Mouse (Mus musculus): ENCODE data around the gene Pemt. TPM values are rescaled to one million over a fixed set of nuclear protein-coding genes. Genes with fewer than 3 reads are reported as not detected.

The Pemt gene
- total and polyA plus RNA-seq, 3 experiments: 6.9 to 10.5 (median 7.8) TPM

DNA sequence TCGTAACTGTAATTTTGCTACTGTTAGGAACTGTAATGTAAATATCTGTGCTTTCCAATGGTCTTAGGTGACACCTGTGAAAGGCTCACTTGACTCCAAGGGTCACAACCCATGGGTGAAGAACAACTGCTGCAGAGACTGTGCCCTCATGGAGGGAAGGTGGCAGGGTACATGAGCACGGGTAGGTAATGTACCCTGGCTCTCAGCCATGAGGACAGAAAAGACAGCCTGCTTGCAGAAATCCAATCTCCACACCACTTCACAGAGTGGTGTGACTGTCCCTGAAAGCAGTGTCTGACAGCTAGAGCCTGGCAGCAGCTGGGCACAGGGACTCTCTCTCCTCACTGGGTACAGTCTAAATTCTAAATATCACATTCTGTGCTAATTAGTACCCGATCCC is 34.8 kb downstream of the Pemt start:
- dilution Hi-C loops (cut with MboI; ENCODE audit: extremely low pct_ligation_motif_present, extremely low pct_unique_long_range_greater_than_20kb, low sequenced_read_pairs) (no loop called here), in situ Hi-C loops (cut with MboI; ENCODE audit: low pct_ligation_motif_present, low pct_unique_long_range_greater_than_20kb, low sequenced_read_pairs) (no loop called here)
- H3K36me3 ChIP-seq (replicated peaks in 1 of 2; ENCODE audit: control insufficient read depth in 1 of 2, insufficient read depth in 1 of 2, low read length in 1 of 2): no peaks in the 10 kb centered on the region
- no peak for DNase-seq (ENCODE audit: extremely low read depth)
- no peak overlapping the region for H3K9ac ChIP-seq (ENCODE audit: insufficient read depth, low read depth)
- no peaks in the 10 kb centered on the region for H3K4me1 ChIP-seq (ENCODE audit: control insufficient read depth in 1 of 2, insufficient read depth in 2 of 2)
- no peak overlapping the region for H3K27ac ChIP-seq (ENCODE audit: insufficient read depth, low read depth)
- H3K9me3 ChIP-seq (replicated peaks; ENCODE audit: low read length): no peaks in the 10 kb centered on the region
- H3K4me2 ChIP-seq (ENCODE audit: insufficient read depth, low read depth, poor library complexity, severe bottlenecking): no peak overlapping the region
- TF ChIP-seq HCFC1 (IDR thresholded peaks at IDR 0.05; ENCODE audit: low read depth, low read length) (no peak), CTCF (conservative IDR thresholded peaks at IDR 0.05 in 1 of 2, IDR thresholded peaks at IDR 0.05 in 1 of 2; ENCODE audit: low read depth in 2 of 2, low read length in 2 of 2) (no peak), MAX (IDR thresholded peaks at IDR 0.05; ENCODE audit: low read length) (no peak), SIN3A (IDR thresholded peaks at IDR 0.05; ENCODE audit: low read length) (no peak), IRF4 (IDR thresholded peaks at IDR 0.05; ENCODE audit: low read depth, low read length) (no peak), ETS1 (conservative IDR thresholded peaks at IDR 0.05; ENCODE audit: low read depth, low read length) (no peak), TBP (conservative IDR thresholded peaks at IDR 0.05; ENCODE audit: low read depth, low read length) (no peak), MYC (IDR thresholded peaks at IDR 0.05; ENCODE audit: low read depth, low read length) (no peak), POLR2AphosphoS2 (IDR thresholded peaks at IDR 0.05; ENCODE audit: low read depth, low read length) (no peak), NRF1 (IDR thresholded peaks at IDR 0.05; ENCODE audit: low read depth, low read length) (no peak), SMC3 (IDR thresholded peaks at IDR 0.05; ENCODE audit: low read depth, low read length) (no peak), USF1 (IDR thresholded peaks at IDR 0.05; ENCODE audit: low read depth, low read length) (no peak), CHD1 (IDR thresholded peaks at IDR 0.05; ENCODE audit: low read depth, low read length) (no peak), MAZ (IDR thresholded peaks at IDR 0.05; ENCODE audit: low read depth, low read length) (no peak), KAT2A (IDR thresholded peaks at IDR 0.05; ENCODE audit: insufficient replicate concordance, low read length) (no peak), MEF2A (IDR thresholded peaks at IDR 0.05; ENCODE audit: borderline replicate concordance, low read depth, low read length) (no peak)
- no peaks in the 10 kb centered on the region for H3K79me2 ChIP-seq (replicated peaks; ENCODE audit: control insufficient read depth, extremely low read depth, insufficient read depth, poor library complexity, severe bottlenecking)
- peaks cover 2% of the 10 kb centered on the region for H3K27me3 ChIP-seq (replicated peaks)
- no peak overlapping the region for H3K4me3 ChIP-seq (replicated peaks in 1 of 3; ENCODE audit: low read depth in 2 of 3, low read length in 2 of 3, poor library complexity in 1 of 3)

- Histone ChIP-seq H3K79me2 (replicated peaks; ENCODE audit: control insufficient read depth, extremely low read depth, insufficient read depth, poor library complexity, severe bottlenecking) (no peaks in the 10 kb centered on the region), H3K27ac (ENCODE audit: insufficient read depth, low read depth) (no peak overlapping the region), H3K9me3 (replicated peaks; ENCODE audit: low read length) (no peaks in the 10 kb centered on the region), H3K9ac (ENCODE audit: insufficient read depth, low read depth) (no peak overlapping the region), H3K27me3 (replicated peaks) (peaks cover 2% of the 10 kb centered on the region), H3K4me2 (ENCODE audit: insufficient read depth, low read depth, poor library complexity, severe bottlenecking) (no peak overlapping the region), H3K36me3 (replicated peaks in 1 of 2; ENCODE audit: control insufficient read depth in 1 of 2, insufficient read depth in 1 of 2, low read length in 1 of 2) (no peaks in the 10 kb centered on the region), H3K4me1 (ENCODE audit: control insufficient read depth in 1 of 2, insufficient read depth in 2 of 2) (no peaks in the 10 kb centered on the region), H3K4me3 (replicated peaks in 1 of 3; ENCODE audit: low read depth in 2 of 3, low read length in 2 of 3, poor library complexity in 1 of 3) (no peak overlapping the region)
- dilution Hi-C loops (cut with MboI; ENCODE audit: extremely low pct_ligation_motif_present, extremely low pct_unique_long_range_greater_than_20kb, low sequenced_read_pairs) (no loop called here), in situ Hi-C loops (cut with MboI; ENCODE audit: low pct_ligation_motif_present, low pct_unique_long_range_greater_than_20kb, low sequenced_read_pairs) (no loop called here)
- TF ChIP-seq BHLHE40 (IDR thresholded peaks at IDR 0.05; ENCODE audit: low read depth, low read length) (no peak), ZNF384 (IDR thresholded peaks at IDR 0.05; ENCODE audit: low read depth, low read length) (no peak), UBTF (IDR thresholded peaks at IDR 0.05; ENCODE audit: low read depth, low read length) (no peak), HCFC1 (IDR thresholded peaks at IDR 0.05; ENCODE audit: low read depth, low read length) (no peak), PAX5 (IDR thresholded peaks at IDR 0.05; ENCODE audit: low read length) (no peak), MXI1 (IDR thresholded peaks at IDR 0.05; ENCODE audit: low read depth, low read length) (no peak), MAFK (IDR thresholded peaks at IDR 0.05; ENCODE audit: insufficient replicate concordance, low read length) (no peak), SMC3 (IDR thresholded peaks at IDR 0.05; ENCODE audit: low read depth, low read length) (no peak), POLR2AphosphoS2 (IDR thresholded peaks at IDR 0.05; ENCODE audit: low read depth, low read length) (no peak)
- no peak for DNase-seq (ENCODE audit: extremely low read depth)
Observed at GRCm38 (mm10) chr11:60009451-60009850, 36.8 kb downstream of the Pemt start.

Data from CH12.LX (cell line).